Mouse (Mus musculus) testis, adult 2 months (tissue): ENCODE results near the gene Kbtbd13. TPM values are rescaled to one million over a fixed set of nuclear protein-coding genes. Genes with fewer than 3 reads are reported as not detected.

Experiments used
- H3K27ac ChIP-seq: fragments of 200-500 bp; 2 replicates; pipeline ENCODE4 v1.5.1; 2012; ENCODE audit warnings: low read depth, low read length; ENCODE audit not compliant: control insufficient read depth, insufficient read depth
- H3K27me3 ChIP-seq: fragments of 200-500 bp; 2 replicates; pipeline ENCODE4 v1.6.1; 2012; ENCODE audit warnings: mild to moderate bottlenecking, low read length, moderate library complexity; ENCODE audit not compliant: control insufficient read depth, insufficient read depth
- H3K36me3 ChIP-seq: fragments of 200-500 bp; 2 replicates; pipeline ENCODE4 v1.6.1; 2012; ENCODE audit warnings: mild to moderate bottlenecking, low read length; ENCODE audit not compliant: control insufficient read depth, insufficient read depth
- H3K4me1 ChIP-seq: fragments of 200-500 bp; 2 replicates; pipeline ENCODE4 v1.6.1; 2012; ENCODE audit warnings: low read length; ENCODE audit not compliant: control insufficient read depth, insufficient read depth
- H3K4me3 ChIP-seq: fragments of 200-500 bp; 2 replicates; pipeline ENCODE4 v1.5.1; 2012; ENCODE audit warnings: low read depth, mild to moderate bottlenecking, low read length, moderate library complexity, mixed read lengths; ENCODE audit not compliant: control insufficient read depth
- CTCF ChIP-seq: fragments of 200-500 bp; IDR thresholded peaks from 2 replicates; pipeline ENCODE4 v1.5.1; 2012; ENCODE audit warnings: low read depth, mild to moderate bottlenecking, inconsistent platforms, low read length, moderate library complexity; ENCODE audit not compliant: control insufficient read depth, insufficient read depth, insufficient replicate concordance
- POLR2A ChIP-seq: fragments of 200-500 bp; IDR thresholded peaks from 2 replicates; pipeline ENCODE4 v1.6.1; 2012; ENCODE audit warnings: low read depth, mild to moderate bottlenecking, inconsistent platforms, low read length, moderate library complexity; ENCODE audit not compliant: control insufficient read depth
- polyA plus RNA-seq: library from polyadenylated mRNA; depleted of rRNA; stranded (reverse); fragments of >200 nt; gene quantifications from 2 replicates; pipeline ENCODE4 v1.2.3, GENCODE M21; 2012

The Kbtbd13 gene
- polyA plus RNA-seq, 1 experiment = 0.23 TPM

GRCm38 (mm10) chr9:65407861-65408260 lies 16.4 kb upstream of the Kbtbd13 start:
- TF ChIP-seq CTCF (no peak), POLR2A (no peak)
- Histone ChIP-seq H3K4me3 (no peak overlapping the region), H3K27me3 (no peaks in the 10 kb centered on the region), H3K4me1 (peaks cover 4% of the 10 kb centered on the region), H3K36me3 (no peaks in the 10 kb centered on the region), H3K27ac (peak overlapping the region; percentile 43; the same call in 1 of the 2 replicates)

GRCm38 (mm10) chr9:65407327-65407726 lies 15.9 kb upstream of the Kbtbd13 start:
- no peaks in the 10 kb centered on the region for H3K27me3 ChIP-seq
- H3K4me3 ChIP-seq = no peak overlapping the region
- H3K36me3 ChIP-seq = no peaks in the 10 kb centered on the region
- H3K27ac ChIP-seq = no peak overlapping the region
- TF ChIP-seq POLR2A = no peak
- no peak for TF ChIP-seq CTCF
- peaks cover 4% of the 10 kb centered on the region for H3K4me1 ChIP-seq

- peaks cover 4% of the 10 kb centered on the region for H3K4me1 ChIP-seq
- no peak overlapping the region for H3K27ac ChIP-seq
- TF ChIP-seq CTCF (no peak), POLR2A (no peak)
- H3K27me3 ChIP-seq = no peaks in the 10 kb centered on the region
- no peaks in the 10 kb centered on the region for H3K36me3 ChIP-seq
- H3K4me3 ChIP-seq = no peak overlapping the region
Measured at GRCm38 (mm10) chr9:65405184-65405449, 13.7 kb upstream of the Kbtbd13 start.

GRCm38 (mm10) chr9:65404331-65405183 lies 13.1 kb upstream of the Kbtbd13 start:
- peaks cover 4% of the 10 kb centered on the region for H3K4me1 ChIP-seq
- H3K27ac ChIP-seq = peak overlapping the region; percentile 52; the same call in 1 of the 2 replicates
- no peak overlapping the region for H3K4me3 ChIP-seq
- TF ChIP-seq CTCF (no peak), POLR2A (no peak)
- no peaks in the 10 kb centered on the region for H3K27me3 ChIP-seq
- no peaks in the 10 kb centered on the region for H3K36me3 ChIP-seq

GRCm38 (mm10) chr9:65399934-65400333 lies 8.5 kb upstream of the Kbtbd13 start:
- TF ChIP-seq CTCF (no peak), POLR2A (no peak)
- Histone ChIP-seq H3K36me3 (no peaks in the 10 kb centered on the region), H3K27ac (no peak overlapping the region), H3K4me3 (no peak overlapping the region), H3K4me1 (peaks cover 5% of the 10 kb centered on the region), H3K27me3 (no peaks in the 10 kb centered on the region)

GRCm38 (mm10) chr9:65398279-65398678 lies 6.8 kb upstream of the Kbtbd13 start, which contains the start of gene Rasl12:
Gene Rasl12 (plus strand): TSS chr9:65398506.
- Histone ChIP-seq H3K27ac (peak within 1 kb of the TSS; percentile 56), H3K4me3 (peak within 1 kb of the TSS; percentile 77), H3K36me3 (no peaks in the 10 kb centered on the region), H3K27me3 (no peaks in the 10 kb centered on the region), H3K4me1 (peaks cover 3% of the 10 kb centered on the region)
- TF ChIP-seq POLR2A = peak; percentile 45; the same call in 1 of the 2 replicates
- no peak for TF ChIP-seq CTCF

- Histone ChIP-seq H3K27me3 (no peaks in the 10 kb centered on the region), H3K27ac (no peak overlapping the region)
Measured at GRCm38 (mm10) chr9:65394360-65394759, 2.9 kb upstream of the Kbtbd13 start.

GRCm38 (mm10) chr9:65393606-65394005 lies 2.2 kb upstream of the Kbtbd13 start:
- H3K4me1 ChIP-seq = peaks cover 9% of the 10 kb centered on the region
- no peak for TF ChIP-seq CTCF
- no peak for TF ChIP-seq POLR2A
- no peak overlapping the region for H3K27ac ChIP-seq
- no peak overlapping the region for H3K4me3 ChIP-seq
- H3K36me3 ChIP-seq = no peaks in the 10 kb centered on the region
- H3K27me3 ChIP-seq = no peaks in the 10 kb centered on the region

More at GRCm38 (mm10) chr9:65394360-65394759, 2.9 kb upstream of the Kbtbd13 start:
- Histone ChIP-seq H3K4me3 (no peak overlapping the region), H3K4me1 (peaks cover 9% of the 10 kb centered on the region), H3K36me3 (no peaks in the 10 kb centered on the region)
- TF ChIP-seq POLR2A = no peak
- no peak for TF ChIP-seq CTCF
